Mouse (Mus musculus): Measurements from ENCODE around the gene Tnip1. TPM values are rescaled to one million over a fixed set of nuclear protein-coding genes. Genes with fewer than 3 reads are reported as not detected.

Gene Tnip1
- polyA plus RNA-seq, 1 experiment from 2014 or later, result 18.6 TPM

DNA sequence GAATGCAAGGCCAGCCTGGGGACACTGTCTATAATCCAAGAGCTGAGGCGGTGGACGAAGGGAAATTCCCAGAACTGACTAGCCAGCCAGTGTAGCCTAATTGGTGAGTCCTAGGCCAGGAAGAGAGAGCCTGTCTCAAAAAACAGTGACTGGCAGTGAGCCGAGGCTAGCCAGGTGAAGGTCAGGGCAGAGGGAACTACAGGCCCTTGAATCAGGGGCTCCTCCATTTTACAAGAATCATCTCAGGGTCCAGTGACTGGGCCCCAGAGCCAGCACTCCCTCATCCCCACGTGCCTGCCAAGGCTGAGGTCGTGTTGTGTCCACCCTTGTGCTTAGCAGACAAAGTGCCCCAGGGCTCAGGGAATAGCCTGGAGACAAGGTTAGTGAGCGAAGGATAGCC, 12.0 kb downstream of the Tnip1 start:
- WGBS, result 86% methylated on average over 6 of the region's 6 CpGs

GRCm38 (mm10) chr11:54949717-54950116, 13.0 kb downstream of the Tnip1 start:
- no peak overlapping the region for H3K27ac ChIP-seq (replicated peaks)
- H3K36me3 ChIP-seq, result no peaks in the 10 kb centered on the region
- no peak for ATAC-seq (ENCODE audit: low FRiP score, low read depth)

More for the DNA sequence above, 12.0 kb downstream of the Tnip1 start:
- no peaks in the 10 kb centered on the region for H3K9me3 ChIP-seq
- no peaks in the 10 kb centered on the region for H3K36me3 ChIP-seq
- H3K4me3 ChIP-seq, result no peak overlapping the region
- ATAC-seq (ENCODE audit: low FRiP score, low read depth), result no peak
- H3K27ac ChIP-seq (replicated peaks), result no peak overlapping the region
- no peak overlapping the region for H3K4me2 ChIP-seq
- no peaks in the 10 kb centered on the region for H3K27me3 ChIP-seq
- H3K4me1 ChIP-seq (replicated peaks), result peaks cover 18% of the 10 kb centered on the region
- H3K9ac ChIP-seq, result no peak overlapping the region

DNA sequence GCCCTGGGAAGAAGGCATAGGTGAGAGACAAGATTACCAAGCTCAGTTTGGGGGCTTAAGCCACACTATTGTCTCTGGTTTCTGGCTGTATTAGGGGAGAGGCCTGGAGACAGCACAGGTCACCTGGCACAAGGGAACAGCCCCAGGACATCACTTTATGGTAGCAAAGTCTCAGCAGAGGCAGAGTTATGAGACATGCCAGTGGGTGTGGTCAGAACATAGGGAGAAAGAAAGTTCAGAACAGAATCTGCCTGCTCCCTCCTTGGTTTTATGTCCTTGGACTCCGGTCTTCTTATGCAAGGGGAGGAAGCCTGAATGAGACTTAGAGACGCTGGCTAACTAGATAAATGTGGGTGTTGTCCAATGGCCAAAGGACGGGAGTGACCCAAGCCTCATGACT, 18.0 kb downstream of the Tnip1 start:
- no peaks in the 10 kb centered on the region for H3K36me3 ChIP-seq
- H3K9me3 ChIP-seq, result no peaks in the 10 kb centered on the region
- H3K4me3 ChIP-seq, result no peak overlapping the region
- no peak overlapping the region for H3K27ac ChIP-seq (replicated peaks)
- WGBS, result 92% methylated on average over 3 of the region's 3 CpGs
- ATAC-seq (ENCODE audit: low FRiP score, low read depth), result no peak
- no peaks in the 10 kb centered on the region for H3K4me1 ChIP-seq (replicated peaks)
- no peak overlapping the region for H3K9ac ChIP-seq
- no peak overlapping the region for H3K4me2 ChIP-seq
- H3K27me3 ChIP-seq, result no peaks in the 10 kb centered on the region

More at GRCm38 (mm10) chr11:54949717-54950116, 13.0 kb downstream of the Tnip1 start:
- peaks cover 11% of the 10 kb centered on the region for H3K4me1 ChIP-seq (replicated peaks)
- no peak overlapping the region for H3K4me3 ChIP-seq
- WGBS, result 83% methylated on average over 1 of the region's 1 CpGs
- H3K9me3 ChIP-seq, result no peaks in the 10 kb centered on the region
- H3K27me3 ChIP-seq, result no peaks in the 10 kb centered on the region
- H3K4me2 ChIP-seq, result no peak overlapping the region
- H3K9ac ChIP-seq, result no peak overlapping the region

- no peak overlapping the region for H3K4me3 ChIP-seq
- H3K4me2 ChIP-seq, result no peak overlapping the region
- ATAC-seq (ENCODE audit: low FRiP score, low read depth), result no peak
- H3K36me3 ChIP-seq, result no peaks in the 10 kb centered on the region
- 68% methylated on average over 7 of the region's 7 CpGs for WGBS
- 0 out of 2 replicates have a peak, but pooled peaks cover 4% of the 10 kb centered on the region for H3K4me1 ChIP-seq (replicated peaks)
- no peaks in the 10 kb centered on the region for H3K27me3 ChIP-seq
- H3K9me3 ChIP-seq, result no peaks in the 10 kb centered on the region
- H3K9ac ChIP-seq, result no peak overlapping the region
- H3K27ac ChIP-seq (replicated peaks), result no peak overlapping the region
Measured at GRCm38 (mm10) chr11:54940056-54940455, 22.7 kb downstream of the Tnip1 start.

- H3K9me3 ChIP-seq, result no peaks in the 10 kb centered on the region
- no peaks in the 10 kb centered on the region for H3K27me3 ChIP-seq
- H3K9ac ChIP-seq, result no peak overlapping the region
- H3K36me3 ChIP-seq, result no peaks in the 10 kb centered on the region
- H3K4me1 ChIP-seq (replicated peaks), result 0 out of 2 replicates have a peak, but pooled peaks cover 4% of the 10 kb centered on the region
- no peak overlapping the region for H3K27ac ChIP-seq (replicated peaks)
- no peak for ATAC-seq (ENCODE audit: low FRiP score, low read depth)
- WGBS, result 94% methylated on average over 8 of the region's 8 CpGs
- H3K4me3 ChIP-seq, result no peak overlapping the region
- no peak overlapping the region for H3K4me2 ChIP-seq
Measured at GRCm38 (mm10) chr11:54939501-54939900, 23.2 kb downstream of the Tnip1 start.

DNA sequence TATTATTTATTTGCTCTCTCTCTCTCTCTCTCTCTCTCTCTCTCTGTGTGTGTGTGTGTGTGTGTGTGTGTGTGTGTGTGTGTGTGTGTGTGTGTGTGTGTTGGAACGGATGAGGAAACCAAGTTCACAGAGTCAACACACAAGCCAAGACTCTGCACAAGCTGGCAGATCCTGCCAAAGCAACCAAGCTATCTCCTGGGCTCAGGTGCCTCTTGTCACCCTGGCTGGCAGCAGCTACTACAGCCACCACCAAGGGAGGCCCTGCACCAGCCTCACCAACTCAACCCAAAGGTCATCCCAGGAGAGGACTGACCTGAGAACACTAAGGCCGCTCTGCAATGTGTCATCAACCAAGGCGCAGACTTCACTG, 26.0 kb downstream of the Tnip1 start:
- Histone ChIP-seq H3K9ac (no peak overlapping the region), H3K4me3 (no peak overlapping the region), H3K4me1 (replicated peaks) (0 out of 2 replicates have a peak, but pooled peaks cover 4% of the 10 kb centered on the region), H3K27ac (replicated peaks) (no peak overlapping the region), H3K27me3 (no peaks in the 10 kb centered on the region), H3K9me3 (no peaks in the 10 kb centered on the region), H3K36me3 (no peaks in the 10 kb centered on the region), H3K4me2 (no peak overlapping the region)
- 80% methylated on average over 3 of the region's 3 CpGs for WGBS
- no peak for ATAC-seq (ENCODE audit: low FRiP score, low read depth)

- 40% methylated on average over 12 of the region's 12 CpGs for WGBS
- ATAC-seq (ENCODE audit: low FRiP score, low read depth), result no peak
- H3K36me3 ChIP-seq, result no peaks in the 10 kb centered on the region
- H3K4me1 ChIP-seq (replicated peaks), result 0 out of 2 replicates have a peak, but pooled peaks cover 4% of the 10 kb centered on the region
- no peak overlapping the region for H3K4me3 ChIP-seq
- no peak overlapping the region for H3K9ac ChIP-seq
- no peaks in the 10 kb centered on the region for H3K9me3 ChIP-seq
- H3K27ac ChIP-seq (replicated peaks), result no peak overlapping the region
- no peaks in the 10 kb centered on the region for H3K27me3 ChIP-seq
- H3K4me2 ChIP-seq, result no peak overlapping the region
Measured at GRCm38 (mm10) chr11:54936035-54936770, 26.5 kb downstream of the Tnip1 start.

DNA sequence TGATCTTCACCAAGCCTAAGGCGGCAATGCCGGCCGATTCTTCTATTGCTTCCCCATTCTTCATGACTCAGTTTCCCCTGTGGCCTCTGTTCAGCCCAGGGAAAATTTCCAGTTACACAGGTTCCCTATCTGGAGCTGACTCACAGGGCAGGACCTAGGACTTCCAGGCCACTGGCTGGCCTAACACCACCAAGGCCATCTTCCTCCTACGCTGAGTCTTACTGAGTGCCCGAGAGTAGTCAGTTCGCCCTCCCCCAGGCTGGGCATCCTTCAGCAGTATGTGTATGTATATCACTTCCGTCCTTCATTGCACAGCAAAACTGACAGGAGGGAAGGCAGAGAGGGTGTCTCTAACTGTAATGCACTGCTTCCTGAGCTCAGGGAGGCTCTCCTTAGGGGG, 28.5 kb downstream of the Tnip1 start:
- Histone ChIP-seq H3K4me1 (replicated peaks) (0 out of 2 replicates have a peak, but pooled peaks cover 4% of the 10 kb centered on the region), H3K27me3 (no peaks in the 10 kb centered on the region), H3K9ac (no peak overlapping the region), H3K27ac (replicated peaks) (no peak overlapping the region), H3K36me3 (no peaks in the 10 kb centered on the region), H3K9me3 (no peaks in the 10 kb centered on the region), H3K4me3 (no peak overlapping the region), H3K4me2 (no peak overlapping the region)
- no peak for ATAC-seq (ENCODE audit: low FRiP score, low read depth)
- 96% methylated on average over 7 of the region's 7 CpGs for WGBS

DNA sequence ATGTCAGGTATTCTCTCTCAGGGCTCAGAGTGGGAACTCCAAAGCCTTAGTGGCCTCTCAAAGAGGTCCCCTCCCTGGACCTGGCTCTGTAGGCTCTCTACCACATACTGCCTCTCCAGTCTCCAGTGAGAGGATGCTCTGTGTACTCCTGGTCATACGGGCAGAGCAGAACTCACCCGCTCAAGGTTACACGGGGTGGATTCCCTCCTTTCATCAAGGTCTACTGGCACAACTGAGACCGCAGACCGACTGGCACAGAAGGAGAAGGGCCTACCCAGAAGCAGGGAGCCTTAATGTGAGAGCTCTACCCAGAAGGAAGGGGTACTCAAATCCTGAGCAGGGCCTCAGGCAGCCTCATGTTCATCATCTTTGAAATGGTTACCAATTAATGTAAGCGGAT, 30.2 kb downstream of the Tnip1 start:
- Histone ChIP-seq H3K9ac (no peak overlapping the region), H3K36me3 (peaks cover 7% of the 10 kb centered on the region; the same call in 1 of the 2 replicates)
- ATAC-seq (ENCODE audit: low FRiP score, low read depth), result no peak

DNA sequence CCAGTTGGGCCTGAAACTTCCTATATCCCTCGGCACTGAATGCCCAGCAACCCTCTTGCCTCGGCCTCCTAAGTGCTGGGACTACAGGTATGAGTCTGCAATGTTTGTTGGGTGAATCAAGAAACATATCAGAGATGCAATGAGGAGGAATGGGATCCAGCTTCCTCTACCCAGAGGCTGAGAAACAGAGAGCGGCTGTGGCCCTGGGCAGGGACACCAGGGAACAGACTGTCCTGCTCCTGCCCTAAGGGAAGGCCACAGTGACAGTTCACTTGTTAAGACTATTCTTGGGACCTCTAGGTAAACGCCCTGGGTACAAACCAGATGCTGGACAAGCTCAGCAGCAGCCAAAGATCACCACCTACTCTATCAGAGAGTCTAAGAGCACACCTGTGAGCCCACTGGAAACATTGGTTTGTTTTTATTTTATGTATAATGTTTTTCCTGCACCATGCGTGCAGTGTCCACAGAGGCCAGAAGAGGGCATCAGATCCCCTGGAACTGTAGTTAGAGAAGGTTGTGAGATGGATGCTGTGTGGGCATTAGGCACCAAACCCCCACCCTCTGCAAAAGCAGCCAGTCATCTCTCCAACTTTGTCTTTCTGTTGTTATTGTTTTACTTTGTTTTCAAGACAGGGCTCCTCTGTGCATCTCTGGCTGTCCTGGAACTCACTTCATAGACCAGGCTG, 31.2 kb downstream of the Tnip1 start:
- Histone ChIP-seq H3K36me3 (peaks cover 7% of the 10 kb centered on the region; the same call in 1 of the 2 replicates), H3K9ac (no peak overlapping the region), H3K4me1 (replicated peaks) (0 out of 2 replicates have a peak, but pooled peaks cover 4% of the 10 kb centered on the region), H3K27ac (replicated peaks) (no peak overlapping the region), H3K4me3 (no peak overlapping the region), H3K9me3 (no peaks in the 10 kb centered on the region), H3K4me2 (no peak overlapping the region), H3K27me3 (no peaks in the 10 kb centered on the region)
- no peak for ATAC-seq (ENCODE audit: low FRiP score, low read depth)
- WGBS, result 70% methylated on average over 5 of the region's 5 CpGs

More for the DNA sequence above, 30.2 kb downstream of the Tnip1 start:
- Histone ChIP-seq H3K27me3 (no peaks in the 10 kb centered on the region), H3K27ac (replicated peaks) (no peak overlapping the region), H3K4me2 (no peak overlapping the region), H3K9me3 (no peaks in the 10 kb centered on the region), H3K4me1 (replicated peaks) (0 out of 2 replicates have a peak, but pooled peaks cover 4% of the 10 kb centered on the region), H3K4me3 (no peak overlapping the region)
- WGBS, result 93% methylated on average over 6 of the region's 6 CpGs

GRCm38 (mm10) chr11:54930318-54930979, 32.3 kb downstream of the Tnip1 start:
- H3K9ac ChIP-seq, result no peak overlapping the region
- no peak overlapping the region for H3K27ac ChIP-seq (replicated peaks)
- 61% methylated on average over 7 of the region's 7 CpGs for WGBS
- ATAC-seq (ENCODE audit: low FRiP score, low read depth), result no peak
- H3K4me2 ChIP-seq, result no peak overlapping the region
- no peak overlapping the region for H3K4me3 ChIP-seq
- H3K9me3 ChIP-seq, result no peaks in the 10 kb centered on the region
- H3K4me1 ChIP-seq (replicated peaks), result no peaks in the 10 kb centered on the region
- no peaks in the 10 kb centered on the region for H3K27me3 ChIP-seq
- H3K36me3 ChIP-seq, result peaks cover 15% of the 10 kb centered on the region

- no peak for ATAC-seq (ENCODE audit: low FRiP score, low read depth)
- peaks cover 15% of the 10 kb centered on the region for H3K36me3 ChIP-seq
- H3K27me3 ChIP-seq, result no peaks in the 10 kb centered on the region
- H3K4me1 ChIP-seq (replicated peaks), result no peaks in the 10 kb centered on the region
- no peak overlapping the region for H3K4me3 ChIP-seq
- no peak overlapping the region for H3K4me2 ChIP-seq
- H3K9ac ChIP-seq, result no peak overlapping the region
- WGBS, result 87% methylated on average over 8 of the region's 8 CpGs
- no peak overlapping the region for H3K27ac ChIP-seq (replicated peaks)
- no peaks in the 10 kb centered on the region for H3K9me3 ChIP-seq
Measured at GRCm38 (mm10) chr11:54929744-54930143, 33.0 kb downstream of the Tnip1 start.
